Mouse (Mus musculus): ENCODE data around the gene Pyy.

GRCm38 (mm10) chr11:102082322-102082721, 25.3 kb downstream of the Pyy start:
- TF ChIP-seq CTCF (IDR thresholded peaks at IDR 0.05; ENCODE audit: low read depth, low read length): no peak
- TF ChIP-seq TAL1 (conservative IDR thresholded peaks at IDR 0.05; ENCODE audit: low read depth, low read length): no peak
- no peak for TF ChIP-seq GATA1 (IDR thresholded peaks at IDR 0.05; ENCODE audit: borderline replicate concordance, low read length)
- TF ChIP-seq GATA2 (IDR thresholded peaks at IDR 0.05; ENCODE audit: borderline replicate concordance, low read depth, low read length): no peak
